Mouse (Mus musculus): Measurements from ENCODE around the gene Macrod2.

DNA sequence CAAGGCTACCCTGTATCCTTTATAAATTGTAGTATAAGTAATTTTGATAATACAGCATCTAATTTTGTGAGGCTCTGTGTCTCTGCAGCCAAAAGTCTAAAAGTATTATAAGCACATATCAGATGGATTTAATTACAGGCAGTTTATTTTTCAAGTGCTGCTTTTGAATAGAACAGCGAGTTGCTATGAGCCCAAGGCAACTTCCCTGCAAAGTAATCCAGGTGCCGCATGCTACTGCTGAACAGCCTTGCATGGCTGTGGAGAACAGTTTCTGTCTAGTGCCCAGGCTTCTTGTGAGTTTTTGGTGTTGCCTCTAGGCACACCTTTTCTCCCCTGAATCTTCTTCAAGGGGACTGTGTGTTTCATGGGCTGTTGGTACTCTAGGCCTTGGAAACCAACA is 517.8 kb downstream of the Macrod2 start:
- TF ChIP-seq CTCF (IDR thresholded peaks at IDR 0.05; ENCODE audit: low read depth): no peak
- TF ChIP-seq EP300 (IDR thresholded peaks at IDR 0.05; ENCODE audit: low read depth): no peak
